Mouse (Mus musculus): Measurements from ENCODE around the gene Dvl2.
"Not testable (repeated sequence)": the region's sequence is repeated elsewhere in the genome, so short reads cannot be mapped to it uniquely, and the experiment has no call there.

Gene Dvl2

DNA sequence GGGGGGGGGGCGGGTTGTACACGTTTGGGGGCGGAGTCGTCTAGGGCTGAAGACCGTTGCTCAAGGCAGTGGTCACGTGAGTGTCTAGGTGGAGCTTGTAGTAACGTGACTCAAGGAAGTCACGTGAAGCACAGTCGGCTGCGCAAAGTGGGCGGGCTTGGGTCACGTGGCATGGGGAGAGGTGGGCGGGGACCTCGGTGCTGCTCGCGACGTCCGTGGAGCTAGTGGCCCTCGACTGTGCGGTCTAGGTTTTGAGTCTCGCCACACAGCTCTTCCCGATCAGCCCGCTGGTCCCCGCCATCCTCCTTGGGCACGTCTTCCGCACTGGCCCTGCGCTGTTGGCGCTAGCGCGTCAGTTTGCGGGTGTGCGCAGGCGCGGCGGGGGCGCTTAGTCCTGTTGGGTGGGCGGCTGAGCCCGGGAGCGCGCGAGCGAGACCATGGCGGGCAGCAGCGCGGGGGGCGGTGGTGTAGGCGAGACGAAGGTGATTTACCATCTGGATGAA is at the start of gene Dvl2:
Gene Dvl2, plus strand, starts transcription at position 200 of the 503 bp plus-strand sequence.
- in situ Hi-C loops (cut with MseI, MboI) = no loop called here

DNA sequence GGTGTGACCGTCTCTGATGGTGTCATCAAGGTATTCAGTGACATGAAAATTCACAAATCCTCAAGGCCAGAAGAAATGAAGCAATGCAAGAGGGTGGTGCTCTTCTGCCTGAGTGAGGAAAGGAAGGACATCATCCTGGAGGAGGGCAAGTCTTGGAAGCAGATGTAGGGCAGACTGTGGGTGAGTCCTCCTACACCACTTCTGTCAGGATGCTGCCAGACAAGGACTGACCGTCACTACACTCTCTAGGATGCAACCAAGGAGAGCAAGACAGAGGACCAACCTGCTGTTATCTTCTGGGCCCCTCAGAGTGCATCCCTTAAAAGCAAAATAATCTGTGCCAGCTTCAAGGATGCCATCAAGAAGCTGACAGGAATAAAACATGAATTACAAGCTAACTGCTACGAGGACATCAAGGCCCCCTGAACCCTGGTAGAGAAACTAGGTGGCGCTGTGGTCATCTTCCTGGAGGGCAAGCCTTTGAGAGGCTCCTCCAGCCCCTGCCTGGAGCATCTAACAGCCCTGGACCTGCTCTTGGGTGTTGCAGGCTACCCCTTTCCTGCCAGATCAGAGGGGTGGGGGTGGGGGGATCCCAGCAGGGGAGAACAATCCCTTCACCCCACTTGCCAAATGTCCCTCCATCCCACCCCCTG is 49.5 kb upstream of the Dvl2 start:
- in situ Hi-C loops (cut with MseI, MboI) = no loop called here

DNA sequence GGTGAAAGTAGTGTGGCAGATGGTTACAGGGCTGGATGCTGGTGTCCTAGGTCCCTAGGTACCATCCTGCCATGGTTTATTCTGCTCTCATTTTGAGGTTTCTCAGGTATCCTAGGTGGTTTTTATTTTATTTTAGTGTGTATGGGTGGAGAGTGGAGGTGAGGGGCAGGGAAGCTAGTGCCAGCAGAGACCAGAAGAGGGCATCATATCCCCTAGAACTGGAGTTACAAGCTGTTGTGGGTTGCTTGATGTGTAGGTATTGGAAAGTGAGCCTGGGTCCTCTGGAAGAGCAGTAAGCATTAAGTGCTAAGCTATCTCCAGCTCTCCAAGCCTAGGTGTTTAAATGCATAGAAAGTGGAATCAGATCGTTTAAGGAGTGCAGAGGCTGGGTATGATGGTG is 48.1 kb upstream of the Dvl2 start:
- in situ Hi-C loops (cut with MseI, MboI) = no loop called here

- in situ Hi-C loops (cut with MseI, MboI) = no loop called here
Measured at GRCm38 (mm10) chr11:69953267-69953915, 47.0 kb upstream of the Dvl2 start.

DNA sequence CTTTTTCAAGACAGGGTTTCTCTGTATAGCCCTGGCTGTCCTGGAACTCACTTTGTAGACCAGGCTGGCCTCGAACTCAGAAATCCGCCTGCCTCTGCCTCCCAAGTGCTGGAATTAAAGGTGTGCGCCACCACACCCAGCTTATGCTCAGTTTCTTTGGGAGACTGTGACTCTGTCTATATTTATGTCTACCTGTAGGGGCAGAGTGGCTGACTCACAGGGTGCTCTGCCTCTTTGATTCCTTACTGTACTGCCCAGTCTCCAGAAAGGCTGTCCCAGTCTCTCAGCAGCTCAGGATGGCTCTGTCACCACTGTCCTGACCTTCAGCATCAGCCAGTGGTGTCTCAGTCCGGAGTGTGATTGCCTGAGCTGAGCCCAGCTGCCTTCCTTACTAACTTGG is 44.8 kb upstream of the Dvl2 start:
- in situ Hi-C loops (cut with MseI, MboI) = not testable (repeated sequence)

DNA sequence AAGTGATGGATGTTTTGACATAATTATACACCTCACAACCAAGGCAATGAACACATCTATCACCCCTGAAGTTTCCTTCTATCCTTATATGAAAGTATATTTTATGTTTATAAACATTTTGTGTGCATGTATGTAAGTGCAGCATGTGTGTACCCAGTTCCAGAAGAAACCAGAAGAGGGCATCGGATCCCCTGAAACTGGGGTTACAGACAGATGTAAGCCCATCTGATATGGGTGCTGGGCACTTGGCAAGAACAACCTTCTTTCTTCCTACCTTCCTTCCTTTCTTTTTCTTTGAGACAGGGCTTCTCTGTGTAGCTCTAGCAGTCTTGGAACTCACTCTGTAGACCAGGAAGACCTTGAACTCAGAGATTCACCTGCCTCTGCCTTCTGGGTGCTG is 44.2 kb upstream of the Dvl2 start:
- in situ Hi-C loops (cut with MseI, MboI) = no loop called here

DNA sequence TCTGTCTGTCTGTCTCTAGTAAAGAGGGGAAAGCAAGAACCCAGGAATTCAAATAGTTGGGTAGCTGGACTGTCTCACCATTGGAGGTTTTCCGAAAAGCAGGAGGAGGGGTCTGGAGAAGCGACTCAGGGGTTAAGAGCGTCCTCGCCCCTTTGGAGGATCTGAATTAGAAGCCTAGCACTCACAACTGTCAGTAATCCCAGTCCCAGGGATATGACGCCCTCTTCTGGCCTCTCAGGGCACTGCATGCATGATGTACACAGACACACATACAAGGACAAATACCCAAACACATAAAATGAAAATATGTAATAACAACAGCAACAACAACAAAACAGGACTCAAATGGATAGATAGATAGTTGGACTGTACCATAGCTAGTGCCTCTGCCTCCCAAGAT is 39.8 kb upstream of the Dvl2 start:
- in situ Hi-C loops (cut with MseI, MboI) = loop anchor here in 1 of 2 experiments (5.0 kb wide), 1 partner anchor 33 kb away; no protein-coding TSS in a partner anchor

GRCm38 (mm10) chr11:69961841-69962240 is 38.6 kb upstream of the Dvl2 start:
- in situ Hi-C loops (cut with MseI, MboI) = loop anchor here in 1 of 2 experiments (5.0 kb wide), 1 partner anchor 35 kb away; no protein-coding TSS in a partner anchor

GRCm38 (mm10) chr11:69964650-69965270 is 35.6 kb upstream of the Dvl2 start, which contains the start of gene Cldn7:
Cldn7 (plus strand) TSS chr11:69964779.
- in situ Hi-C loops (cut with MseI, MboI) = loop anchor here in 1 of 2 experiments (5.0 kb wide), 1 partner anchor 37 kb away; no protein-coding TSS in a partner anchor

GRCm38 (mm10) chr11:69965271-69966005 is 35.0 kb upstream of the Dvl2 start:
- in situ Hi-C loops (cut with MseI, MboI) = no loop called here

DNA sequence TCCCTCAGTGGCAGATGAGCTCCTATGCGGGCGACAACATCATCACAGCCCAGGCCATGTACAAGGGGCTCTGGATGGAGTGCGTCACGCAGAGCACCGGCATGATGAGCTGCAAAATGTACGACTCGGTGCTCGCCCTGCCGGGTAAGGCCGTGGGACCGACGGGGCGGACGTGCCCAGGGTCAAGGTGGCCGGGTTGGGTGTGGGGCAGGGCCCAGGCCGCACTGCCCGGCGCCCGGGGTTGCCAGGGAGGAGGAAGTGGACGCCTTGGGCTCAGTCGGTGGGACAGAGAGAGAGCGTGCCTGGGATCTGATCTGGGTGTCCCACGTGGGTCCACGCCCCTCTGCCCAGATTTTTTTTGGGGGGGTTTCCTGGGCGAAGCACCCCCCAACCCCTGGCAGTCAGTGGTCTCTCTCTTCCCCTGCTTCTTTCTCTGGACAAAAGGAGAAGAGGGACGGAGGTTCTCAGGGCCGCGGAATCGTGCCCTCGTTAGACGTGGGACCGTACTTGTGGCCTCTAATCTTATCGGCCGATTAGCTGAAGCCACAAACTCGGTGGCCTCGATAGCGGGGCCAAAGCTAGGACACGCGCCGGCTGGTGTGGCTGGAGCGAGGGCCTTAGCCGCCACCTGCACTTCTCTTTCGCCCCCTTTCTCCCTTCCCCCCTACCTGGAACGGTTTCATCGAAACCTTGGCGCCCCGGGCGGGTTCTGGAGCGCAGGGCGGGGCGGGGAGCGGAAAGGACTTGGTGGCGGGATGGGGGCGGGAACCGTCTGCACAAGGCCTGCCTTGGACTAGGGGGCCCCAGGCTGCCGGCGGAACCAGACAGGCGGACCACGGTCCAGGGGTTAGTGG is 34.2 kb upstream of the Dvl2 start:
- in situ Hi-C loops (cut with MseI, MboI) = no loop called here

DNA sequence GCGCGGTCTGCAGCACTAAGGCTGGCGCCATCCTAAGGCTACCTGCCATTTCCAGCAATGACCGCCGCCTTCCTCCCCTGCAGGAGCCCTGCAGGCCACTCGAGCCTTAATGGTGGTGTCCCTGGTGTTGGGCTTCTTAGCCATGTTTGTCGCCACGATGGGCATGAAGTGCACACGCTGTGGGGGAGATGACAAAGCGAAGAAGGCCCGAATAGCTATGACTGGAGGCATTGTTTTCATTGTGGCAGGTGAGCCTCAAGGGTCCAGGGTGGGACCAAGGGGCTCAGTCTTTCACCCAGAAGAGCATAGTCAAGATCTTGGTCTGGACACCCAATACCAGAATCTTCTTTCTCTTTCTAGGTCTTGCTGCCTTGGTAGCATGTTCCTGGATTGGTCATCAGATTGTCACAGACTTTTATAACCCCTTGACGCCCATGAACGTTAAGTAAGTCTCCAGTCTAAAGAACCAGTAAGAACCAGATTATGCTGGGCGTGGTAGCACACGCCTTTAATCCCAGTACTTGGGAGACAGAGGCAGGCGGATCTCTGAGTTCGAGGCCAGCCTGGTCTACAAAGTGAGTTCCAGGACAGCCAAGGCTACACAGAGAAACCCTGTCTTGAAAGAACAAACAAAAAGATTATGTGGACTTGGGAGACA is 33.4 kb upstream of the Dvl2 start:
- in situ Hi-C loops (cut with MseI, MboI) = no loop called here

DNA sequence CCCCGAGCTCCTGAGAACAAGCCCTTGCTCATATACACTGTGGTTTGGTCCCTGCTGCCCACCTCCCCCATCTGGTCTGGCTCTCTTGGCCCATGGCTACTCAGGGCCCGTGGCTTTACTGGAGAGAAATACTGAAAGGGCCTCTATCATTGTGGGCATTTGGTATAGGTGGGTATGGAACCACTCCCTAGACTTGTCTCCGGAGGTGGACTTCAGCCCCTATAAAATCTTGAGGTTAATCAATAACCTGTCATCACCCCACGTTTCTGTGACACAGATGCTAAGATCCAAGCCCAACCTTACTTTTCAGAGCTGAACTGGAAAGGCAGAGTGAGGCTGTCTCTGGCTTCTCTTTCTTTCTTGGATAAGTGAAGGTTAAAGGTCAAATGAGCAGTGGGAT is 31.6 kb upstream of the Dvl2 start:
- in situ Hi-C loops (cut with MseI, MboI) = no loop called here

- in situ Hi-C loops (cut with MseI, MboI) = no loop called here
Measured at GRCm38 (mm10) chr11:69970222-69970621, 30.2 kb upstream of the Dvl2 start.

DNA sequence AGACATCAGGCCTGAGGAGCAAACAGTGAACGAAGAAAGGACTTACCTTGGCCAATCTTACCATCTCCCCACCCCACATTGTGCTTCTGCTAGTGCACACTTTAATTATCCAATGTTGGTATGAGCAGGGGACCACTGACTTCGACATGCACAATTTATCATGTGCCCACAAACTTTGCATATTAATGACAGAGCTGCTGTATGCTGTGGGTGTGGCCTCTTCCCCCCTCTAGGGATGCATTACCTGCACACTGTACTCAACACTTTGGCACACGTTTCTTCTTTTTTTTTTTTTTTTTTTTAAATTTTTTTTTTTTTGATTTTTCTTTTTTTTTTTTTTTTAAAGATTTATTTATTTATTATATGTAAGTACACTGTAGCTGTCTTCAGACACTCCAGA is 29.6 kb upstream of the Dvl2 start:
- in situ Hi-C loops (cut with MseI, MboI) = no loop called here

DNA sequence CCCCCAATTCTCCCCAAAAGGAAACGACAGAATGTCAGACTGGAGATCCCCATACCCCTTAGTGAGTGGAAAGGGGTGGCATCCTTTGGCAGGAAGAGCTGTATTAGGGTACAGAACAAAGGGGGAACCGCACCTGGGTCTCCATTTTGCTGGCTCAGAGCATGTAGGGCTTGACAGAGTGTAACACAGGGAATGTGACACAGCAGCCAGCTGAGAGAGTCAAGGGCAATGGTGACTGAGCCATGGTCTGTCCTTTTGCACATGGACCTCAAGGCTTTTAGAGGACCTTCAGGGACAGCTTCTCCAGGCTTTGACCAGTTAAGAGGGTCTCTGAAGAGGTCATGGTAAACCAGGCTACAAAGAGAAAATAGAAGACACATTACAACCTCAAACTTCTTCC is 25.5 kb upstream of the Dvl2 start:
- in situ Hi-C loops (cut with MseI, MboI) = no loop called here

GRCm38 (mm10) chr11:69976271-69976670 is 24.1 kb upstream of the Dvl2 start:
- in situ Hi-C loops (cut with MseI, MboI) = no loop called here

DNA sequence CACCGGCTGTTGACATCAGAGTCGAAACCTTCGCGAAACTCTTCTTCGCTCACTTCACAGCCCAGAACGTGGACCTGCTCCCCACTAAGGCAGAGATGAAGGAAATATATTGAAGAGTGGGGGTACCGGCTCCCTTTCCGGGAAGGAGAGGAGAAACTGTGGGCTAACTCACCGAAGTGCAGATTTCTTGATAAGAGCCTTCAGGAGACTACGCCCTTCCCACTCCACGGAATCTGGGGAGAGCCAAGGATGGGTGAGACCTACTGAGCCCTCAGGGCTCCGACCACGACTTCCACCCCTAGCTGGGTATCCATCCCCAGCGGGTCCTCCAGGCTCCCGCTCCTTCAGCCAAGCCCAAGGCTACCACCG is 20.6 kb upstream of the Dvl2 start:
- in situ Hi-C loops (cut with MseI, MboI) = no loop called here

DNA sequence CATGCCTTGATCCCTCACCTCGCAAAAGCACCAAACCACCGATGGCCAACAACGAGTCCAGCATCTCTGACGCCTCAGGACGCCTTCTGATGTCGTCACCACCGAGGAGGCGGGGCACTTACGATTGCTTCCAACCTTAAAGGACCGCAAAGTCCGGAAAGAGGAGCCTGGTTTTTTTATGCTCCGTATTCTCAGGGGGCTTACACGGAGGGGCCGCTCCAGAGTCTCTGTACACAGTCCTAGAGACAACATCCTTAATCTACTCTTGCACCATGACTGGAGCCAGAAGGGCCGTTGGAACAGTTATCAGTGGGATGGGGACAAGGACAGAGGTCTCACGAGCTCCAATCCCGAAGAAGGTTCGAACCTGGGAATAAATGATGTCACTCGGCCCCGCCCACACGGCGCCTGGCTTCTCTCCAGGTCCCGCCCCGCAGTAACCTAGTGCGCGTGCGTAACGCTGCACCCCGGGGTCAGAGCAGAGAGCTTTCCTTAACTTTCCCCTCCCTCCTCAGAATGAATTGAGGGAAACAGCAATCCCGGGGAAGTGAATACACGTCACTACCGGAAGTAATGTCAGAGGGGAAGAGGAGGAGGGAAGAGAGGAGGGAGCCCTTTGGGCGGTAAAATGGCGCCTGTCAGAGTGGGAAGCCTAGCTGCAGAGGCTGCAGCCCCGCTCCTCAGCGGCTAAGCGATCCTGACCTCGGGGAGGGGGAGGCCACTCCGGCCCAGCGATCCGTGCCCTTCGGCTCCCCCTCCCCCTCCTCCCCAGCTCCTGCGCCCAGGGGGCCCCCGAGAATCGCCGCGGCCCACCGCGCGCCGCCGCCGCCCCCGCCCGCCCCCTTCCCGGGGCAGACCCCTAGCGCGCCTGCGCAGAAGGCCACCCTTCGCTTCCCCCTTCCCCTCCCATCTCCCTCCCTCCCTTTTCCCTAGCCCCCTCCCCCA is 19.9 kb upstream of the Dvl2 start:
- in situ Hi-C loops (cut with MseI, MboI) = no loop called here
